Mouse (Mus musculus) forebrain, embryonic 11.5 days (tissue): ENCODE data around the gene Lekr1. TPM values are rescaled to one million over a fixed set of nuclear protein-coding genes. Genes with fewer than 3 reads are reported as not detected.

Source experiments
- ATAC-seq: fragments of 200-750 bp; cut with Nextera tagmentation; replicated peaks from 2 replicates; pipeline ENCODE4 v1.8.0; 2017; ENCODE audit warnings: moderate TSS enrichment; ENCODE audit not compliant: low FRiP score
- DNase-seq: peaks from one replicate; pipeline ENCODE4 v3.0.0-alpha.2; 2017; ENCODE audit warnings: low spot score
- H3K27ac ChIP-seq: fragments of 300-500 bp; sonication (generic); 2 replicates; pipeline ENCODE4 v1.5.1; 2014; ENCODE audit warnings: low read depth, low read length
- H3K27me3 ChIP-seq: fragments of 300-500 bp; sonication (generic); 2 replicates; pipeline ENCODE4 v1.6.1; 2014; ENCODE audit warnings: mild to moderate bottlenecking, low read length, mixed read lengths; ENCODE audit not compliant: control insufficient read depth, insufficient read depth
- H3K36me3 ChIP-seq: fragments of 300-500 bp; sonication (generic); 2 replicates; pipeline ENCODE4 v1.6.1; 2014; ENCODE audit warnings: mild to moderate bottlenecking, low read length, moderate library complexity, mixed read lengths; ENCODE audit not compliant: control insufficient read depth, insufficient read depth
- H3K4me1 ChIP-seq: fragments of 300-500 bp; sonication (generic); replicated peaks from 2 replicates; pipeline ENCODE4 v1.6.1; 2014; ENCODE audit warnings: low read length, mixed read lengths; ENCODE audit not compliant: control insufficient read depth, insufficient read depth
- H3K4me2 ChIP-seq: fragments of 300-500 bp; sonication (generic); 2 replicates; pipeline ENCODE4 v1.6.1; 2014; ENCODE audit warnings: low read depth, mild to moderate bottlenecking, low read length, moderate library complexity, mixed read lengths; ENCODE audit not compliant: severe bottlenecking
- H3K4me3 ChIP-seq: fragments of 300-500 bp; sonication (generic); 2 replicates; pipeline ENCODE4 v1.5.1; 2014; ENCODE audit warnings: low read depth, low read length
- H3K9ac ChIP-seq: fragments of 300-500 bp; sonication (generic); 2 replicates; pipeline ENCODE4 v1.6.1; 2014; ENCODE audit warnings: low read length
- H3K9me3 ChIP-seq: fragments of 300-500 bp; sonication (generic); 2 replicates; pipeline ENCODE4 v1.6.1; 2016; ENCODE audit warnings: low read length, mixed read lengths; ENCODE audit not compliant: control insufficient read depth
- WGBS: fragments of 180-500 bp; shearing (Covaris S2); extraction: QIAGEN DNeasy Blood & Tissue Kit; methylation state at CpG from one replicate; pipeline ENCODE4 v1.1.7; 2014; 5-methylcytosine and 5-hydroxymethylcytosine counted together
- polyA plus RNA-seq: library from polyadenylated mRNA; unstranded; fragments of >200 nt; fragmentation: Nextera tagmentation; extraction: Ambion mirVana; gene quantifications from 2 replicates; pipeline ENCODE4 v1.2.1, GENCODE M21; 2014

Gene Lekr1
- polyA plus RNA-seq, 1 experiment from 2014 or later = 6.4 TPM

DNA sequence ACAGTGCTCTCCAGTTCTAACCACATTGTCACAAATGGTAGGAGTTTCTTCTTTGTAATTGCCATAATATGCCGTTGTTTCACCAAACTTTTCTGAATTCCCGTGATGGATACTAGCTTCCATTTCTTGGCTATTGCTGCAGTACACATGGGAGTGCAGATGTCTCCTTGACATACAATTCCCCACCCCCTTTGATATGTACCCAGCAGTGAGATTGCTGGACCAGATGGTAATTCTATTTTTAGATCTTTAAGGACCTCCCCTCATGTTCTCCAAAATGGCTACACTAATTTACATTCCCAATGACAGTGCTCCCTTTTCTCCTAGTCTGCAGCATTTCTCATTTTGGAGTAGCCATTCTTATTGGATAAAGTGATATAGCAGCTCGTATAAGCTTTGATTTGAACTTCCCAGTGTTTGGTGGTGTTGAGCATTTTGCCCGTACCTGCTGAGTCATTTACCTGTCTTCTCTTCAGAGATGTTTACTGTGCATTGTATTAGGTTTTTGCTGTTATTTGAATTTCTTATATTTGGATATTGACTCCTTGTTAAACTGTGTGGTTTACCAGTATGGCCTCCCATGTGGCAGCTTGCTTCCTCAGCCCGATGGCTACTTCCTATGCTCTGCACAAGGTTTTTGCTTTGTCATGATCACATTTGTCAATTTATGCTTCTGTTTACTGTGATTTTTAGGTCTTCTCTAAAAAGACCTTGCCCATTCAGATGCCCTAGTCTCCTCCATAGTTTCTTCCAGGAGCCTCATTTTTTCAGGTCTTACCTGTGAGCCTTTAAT is 131.5 kb downstream of the Lekr1 start:
- no peaks in the 10 kb centered on the region for H3K27me3 ChIP-seq
- no peak overlapping the region for H3K9ac ChIP-seq
- H3K4me2 ChIP-seq = no peak overlapping the region
- H3K4me1 ChIP-seq = no peaks in the 10 kb centered on the region
- H3K36me3 ChIP-seq = no peaks in the 10 kb centered on the region
- WGBS = 88% methylated on average over 5 of the region's 5 CpGs
- H3K9me3 ChIP-seq = no peaks in the 10 kb centered on the region
- H3K4me3 ChIP-seq = no peak overlapping the region
- no peak overlapping the region for H3K27ac ChIP-seq
- DNase-seq (no peak), ATAC-seq (no peak)

DNA sequence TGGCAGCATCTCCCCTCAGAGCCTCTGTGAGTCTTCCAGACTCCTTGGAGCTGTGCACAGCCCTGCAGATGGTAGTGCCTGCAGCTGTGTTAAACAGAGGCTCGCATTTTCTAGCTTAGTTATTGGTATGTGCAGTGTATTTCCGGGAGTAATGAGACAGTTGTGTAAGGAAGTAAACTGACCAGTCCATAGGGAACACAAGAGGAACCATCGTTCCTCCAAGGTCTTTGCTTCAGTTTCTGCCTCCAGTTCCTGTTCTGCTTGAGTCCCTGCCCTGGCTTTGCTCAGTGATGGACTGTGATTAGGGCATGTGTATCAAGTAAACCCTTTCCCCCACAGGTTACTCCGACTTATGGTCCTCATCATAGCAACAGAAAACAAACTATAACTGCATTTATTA is 134.9 kb downstream of the Lekr1 start:
- no peak for DNase-seq
- Histone ChIP-seq H3K4me1 (no peaks in the 10 kb centered on the region), H3K27me3 (no peaks in the 10 kb centered on the region), H3K9ac (no peak overlapping the region), H3K4me2 (no peak overlapping the region), H3K4me3 (no peak overlapping the region), H3K9me3 (no peaks in the 10 kb centered on the region), H3K27ac (no peak overlapping the region), H3K36me3 (no peaks in the 10 kb centered on the region)
- no peak for ATAC-seq
- 82% methylated on average over 4 of the region's 4 CpGs for WGBS

DNA sequence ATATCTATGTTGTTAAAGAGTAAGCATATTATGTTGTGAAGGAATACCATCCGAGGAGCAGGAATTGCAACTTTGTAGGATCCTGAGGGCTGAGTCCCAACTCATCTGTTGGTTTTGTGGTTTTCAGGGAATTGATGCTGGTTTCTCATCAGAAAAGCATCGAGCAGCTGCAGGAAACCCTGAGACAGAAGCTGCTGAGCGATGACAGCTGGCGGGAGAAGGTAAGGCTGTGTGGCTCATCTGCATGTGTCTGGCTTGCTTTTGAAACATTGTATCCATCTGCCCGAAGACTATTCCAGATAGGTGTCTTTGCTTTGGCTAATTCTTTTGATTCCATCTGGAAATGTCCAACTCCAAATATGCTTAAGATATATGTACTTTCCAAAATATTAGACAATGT is 136.2 kb downstream of the Lekr1 start:
- Histone ChIP-seq H3K9me3 (no peaks in the 10 kb centered on the region), H3K4me2 (no peak overlapping the region), H3K27ac (no peak overlapping the region), H3K27me3 (no peaks in the 10 kb centered on the region), H3K4me1 (no peaks in the 10 kb centered on the region), H3K9ac (no peak overlapping the region), H3K4me3 (no peak overlapping the region), H3K36me3 (no peaks in the 10 kb centered on the region)
- no peak for DNase-seq
- no peak for ATAC-seq
- WGBS = 90% methylated on average over 5 of the region's 5 CpGs

DNA sequence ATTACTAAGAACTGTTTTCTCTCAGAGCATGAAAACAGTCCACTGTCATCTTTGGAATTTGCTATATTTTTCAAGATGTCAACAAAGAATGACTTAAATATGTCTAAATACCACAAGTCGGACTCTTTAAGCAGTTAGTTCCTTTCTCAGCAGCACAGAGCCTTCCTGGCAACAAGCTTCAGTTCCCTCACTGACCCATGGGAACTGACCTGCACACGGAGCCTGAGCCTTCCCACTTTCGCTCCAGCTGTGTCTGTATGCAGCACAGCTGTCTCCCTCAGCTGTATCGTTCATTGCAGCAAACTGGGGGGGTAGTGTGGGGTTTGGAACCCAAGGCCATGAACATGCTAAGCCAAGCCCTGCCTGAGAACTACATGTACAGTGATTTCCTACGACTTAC is 136.8 kb downstream of the Lekr1 start:
- 80% methylated on average over 5 of the region's 5 CpGs for WGBS
- H3K27me3 ChIP-seq = no peaks in the 10 kb centered on the region
- H3K27ac ChIP-seq = no peak overlapping the region
- H3K4me1 ChIP-seq = no peaks in the 10 kb centered on the region
- no peak overlapping the region for H3K4me2 ChIP-seq
- H3K36me3 ChIP-seq = no peaks in the 10 kb centered on the region
- no peak overlapping the region for H3K4me3 ChIP-seq
- no peaks in the 10 kb centered on the region for H3K9me3 ChIP-seq
- no peak overlapping the region for H3K9ac ChIP-seq
- ATAC-seq (no peak), DNase-seq (no peak)

DNA sequence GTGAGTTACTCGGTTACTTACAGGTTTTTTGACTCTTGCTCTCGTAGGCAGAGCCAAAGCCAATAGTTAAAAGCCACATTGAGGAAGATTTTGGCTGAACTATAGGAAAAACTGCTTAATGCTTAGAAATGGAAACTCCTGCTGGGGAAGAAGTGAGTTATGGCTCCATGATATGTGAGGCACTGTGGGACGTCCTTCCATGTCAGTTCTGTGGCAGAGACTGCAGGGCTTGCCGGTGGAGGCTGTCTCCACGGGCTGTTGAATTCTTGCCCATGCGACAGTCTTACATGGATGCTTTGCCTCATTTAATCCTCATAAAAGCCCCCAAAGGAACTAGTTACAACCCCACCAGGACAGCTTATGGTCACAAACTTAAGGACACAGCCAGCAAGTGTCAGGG is 148.9 kb downstream of the Lekr1 start:
- Histone ChIP-seq H3K36me3 (no peaks in the 10 kb centered on the region), H3K9ac (no peak overlapping the region), H3K27me3 (no peaks in the 10 kb centered on the region), H3K4me1 (no peaks in the 10 kb centered on the region), H3K9me3 (no peaks in the 10 kb centered on the region), H3K4me2 (no peak overlapping the region), H3K4me3 (no peak overlapping the region), H3K27ac (no peak overlapping the region)
- ATAC-seq (no peak), DNase-seq (no peak)
- WGBS = 90% methylated on average over 6 of the region's 6 CpGs

DNA sequence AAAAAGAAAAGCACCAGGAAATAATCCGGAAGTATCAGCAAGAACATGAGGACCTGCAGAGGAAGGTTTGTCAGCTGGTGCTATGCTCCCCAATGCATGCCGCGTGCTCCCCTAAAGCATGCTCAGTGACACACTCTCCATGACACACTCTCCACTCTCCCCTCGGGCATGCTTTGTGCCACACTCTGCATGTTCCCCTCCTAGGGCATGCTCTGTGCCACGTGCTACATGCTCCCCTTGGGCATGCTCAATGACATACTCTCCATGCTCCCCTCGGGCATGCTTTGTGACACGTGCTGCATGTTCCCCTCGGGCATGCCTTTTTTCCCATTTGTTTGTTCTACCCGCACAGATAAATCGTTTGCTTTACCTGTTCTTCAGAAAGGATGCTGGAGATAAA is 150.0 kb downstream of the Lekr1 start:
- Histone ChIP-seq H3K4me1 (no peaks in the 10 kb centered on the region), H3K4me2 (no peak overlapping the region), H3K4me3 (no peak overlapping the region), H3K9ac (no peak overlapping the region), H3K9me3 (no peaks in the 10 kb centered on the region), H3K27me3 (no peaks in the 10 kb centered on the region), H3K36me3 (no peaks in the 10 kb centered on the region), H3K27ac (no peak overlapping the region)
- WGBS = 87% methylated on average over 10 of the region's 10 CpGs
- ATAC-seq (no peak), DNase-seq (no peak)

DNA sequence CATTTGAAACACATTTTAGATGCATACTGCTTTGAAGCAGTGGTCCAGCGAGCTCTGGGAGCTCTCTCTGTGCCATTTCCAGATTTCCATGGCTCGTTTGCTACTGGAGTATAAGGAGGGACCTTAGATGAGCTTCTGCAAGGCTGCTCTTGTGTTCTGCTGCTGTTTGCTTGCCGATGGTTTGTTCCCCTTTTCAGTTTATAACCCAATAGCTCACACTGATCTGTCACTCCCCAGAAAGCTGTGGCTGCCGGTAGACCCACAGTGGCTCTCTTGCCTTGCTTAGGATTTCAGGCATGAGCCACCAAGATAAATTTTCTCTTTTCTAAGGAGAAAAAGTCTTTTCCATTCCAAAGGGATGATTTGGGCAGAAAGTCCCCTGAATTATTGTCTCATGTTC is 152.6 kb downstream of the Lekr1 start:
- H3K36me3 ChIP-seq = no peaks in the 10 kb centered on the region
- ATAC-seq (no peak), DNase-seq (no peak)
- 86% methylated on average over 4 of the region's 4 CpGs for WGBS
- H3K27me3 ChIP-seq = no peaks in the 10 kb centered on the region
- H3K9me3 ChIP-seq = no peaks in the 10 kb centered on the region
- H3K4me1 ChIP-seq = no peaks in the 10 kb centered on the region
- no peak overlapping the region for H3K9ac ChIP-seq
- H3K27ac ChIP-seq = no peak overlapping the region
- no peak overlapping the region for H3K4me3 ChIP-seq
- H3K4me2 ChIP-seq = no peak overlapping the region

DNA sequence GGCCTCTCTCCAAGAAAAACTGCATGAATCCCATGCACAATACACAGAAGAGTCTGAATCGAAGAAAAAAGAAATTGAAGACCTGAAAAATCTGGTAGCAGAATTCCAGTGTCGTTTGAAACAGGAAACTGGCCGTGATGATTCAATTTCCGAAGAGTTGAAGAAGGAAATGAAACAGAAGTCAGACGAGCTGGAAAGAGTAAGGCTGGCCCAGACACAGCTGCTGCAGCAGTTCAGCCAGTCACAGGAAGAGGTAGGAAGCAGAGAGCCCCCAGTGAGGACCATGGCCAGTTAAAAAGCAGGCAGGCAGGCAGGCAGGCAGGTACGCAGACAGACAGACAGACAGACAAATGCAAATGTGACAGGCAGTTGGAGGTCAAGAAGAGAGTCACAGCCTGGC is 153.8 kb downstream of the Lekr1 start:
- Histone ChIP-seq H3K27ac (no peak overlapping the region), H3K4me3 (no peak overlapping the region), H3K9me3 (no peaks in the 10 kb centered on the region), H3K36me3 (no peaks in the 10 kb centered on the region), H3K9ac (no peak overlapping the region), H3K27me3 (no peaks in the 10 kb centered on the region), H3K4me2 (no peak overlapping the region), H3K4me1 (no peaks in the 10 kb centered on the region)
- no peak for DNase-seq
- no peak for ATAC-seq
- 72% methylated on average over 6 of the region's 6 CpGs for WGBS

DNA sequence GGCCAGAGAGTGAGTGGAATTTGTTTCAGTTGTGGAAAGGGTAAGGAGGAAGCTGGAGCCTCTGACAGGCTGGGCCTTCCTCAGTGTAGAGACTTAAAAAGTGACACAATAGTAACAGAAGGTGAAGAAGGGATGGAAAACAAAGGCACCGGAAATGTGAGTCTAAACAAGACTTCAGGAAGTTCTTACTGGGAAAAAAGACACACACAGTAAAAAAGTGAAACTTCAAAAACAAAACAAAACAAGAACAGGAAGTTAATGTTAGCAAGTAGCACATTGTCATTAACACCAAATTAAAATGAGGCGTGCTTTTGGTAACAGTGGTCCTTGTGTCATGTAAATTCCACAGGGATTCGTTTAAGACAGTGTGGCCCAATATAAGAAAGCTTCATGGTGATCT is 158.9 kb downstream of the Lekr1 start:
- 64% methylated on average over 3 of the region's 3 CpGs for WGBS
- Histone ChIP-seq H3K4me3 (no peak overlapping the region), H3K36me3 (no peaks in the 10 kb centered on the region), H3K4me2 (no peak overlapping the region), H3K9me3 (no peaks in the 10 kb centered on the region), H3K27ac (no peak overlapping the region), H3K4me1 (no peaks in the 10 kb centered on the region; the same call in 1 of the 2 replicates), H3K9ac (no peak overlapping the region), H3K27me3 (no peaks in the 10 kb centered on the region)
- DNase-seq (no peak), ATAC-seq (no peak)
